9 mouse cellular contexts compared by ENCODE assay signal in genomic region chr2:116979561-116980391, GRCm38 (mm10).
A peak's percentile ranks its signal among the peaks of the same experiment; 100 is the strongest.
DNase-seq lines count a peak whose midpoint lies in the region; ATAC-seq and TF ChIP-seq lines count a peak whose summit lies in the region.
"Had no signal": no experiment of that assay in that cellular context is flagged by ENCODE, and none has a peak within 500 bp of the region (broad histone marks: within the 10 kb centered on the region; RNA-seq: fewer than 3 reads in every experiment).

No protein-coding gene starts in this region.

- DNase-seq in adrenal gland, adult (ENCODE audit: inconsistent age in 2 of 2, low spot score in 1 of 2), result peak; percentile 73 to 91
- no peak for DNase-seq in adrenal gland, postnatal 4 days (ENCODE audit: low spot score in 2 of 2)
- DNase-seq in heart, postnatal 4 days, result peak; percentile 64
- DNase-seq in limb, embryonic 14.5 days (ENCODE audit: low spot score), result peak; percentile 66
- peak; percentile 23 for DNase-seq in ovary, postnatal 10 days (ENCODE audit: low spot score)
- no peak for DNase-seq in cerebellum, postnatal 25 days

- ATAC-seq in limb, embryonic 14.5 days (ENCODE audit: low FRiP score, low read depth), result no peak; the same call in 1 of the 2 replicates

- H3K27me3 ChIP-seq in E14TG2a.4 (ENCODE audit: insufficient read depth, low read length), result no peaks in the 10 kb centered on the region
- no peaks in the 10 kb centered on the region for H3K27me3 ChIP-seq in limb, embryonic 14.5 days (ENCODE audit: control insufficient read depth, insufficient read depth, low read length)

- peak overlapping the region; percentile 17; the same call in 1 of the 2 replicates for H3K4me3 ChIP-seq in E14TG2a.4 (replicated peaks; ENCODE audit: low read length)
- H3K4me3 ChIP-seq in embryonic fibroblast, embryonic 13.5 days (ENCODE audit: insufficient read depth, low read length), result no peak overlapping the region
- no peak overlapping the region for H3K4me3 ChIP-seq in limb, embryonic 14.5 days (replicated peaks; ENCODE audit: low read length)
- H3K4me3 ChIP-seq: erythroblast, embryonic 14.5 days had no signal

- no peak for TF ChIP-seq POLR2A in embryonic fibroblast, embryonic 13.5 days (IDR thresholded peaks at IDR 0.05; ENCODE audit: low read depth, low read length)
- no peak for TF ChIP-seq POLR2A in limb, embryonic 14.5 days (IDR thresholded peaks at IDR 0.05; ENCODE audit: borderline replicate concordance, extremely low read depth, insufficient read depth, insufficient read length)

- 11% methylated on average over 10 of the region's 10 CpGs for WGBS in limb, embryonic 14.5 days

- no peaks in the 10 kb centered on the region for H3K9me3 ChIP-seq in E14TG2a.4 (ENCODE audit: low read length)
- no peaks in the 10 kb centered on the region for H3K9me3 ChIP-seq in limb, embryonic 14.5 days (ENCODE audit: control insufficient read depth, low read length)

- no peak for TF ChIP-seq CTCF in E14TG2a.4 (conservative IDR thresholded peaks at IDR 0.05; ENCODE audit: low read length)
- no peak for TF ChIP-seq CTCF in embryonic fibroblast, embryonic 13.5 days (IDR thresholded peaks at IDR 0.05; ENCODE audit: borderline replicate concordance, insufficient read depth, low read length)

- no peak overlapping the region for H3K4me2 ChIP-seq in limb, embryonic 14.5 days (replicated peaks; ENCODE audit: low read depth, low read length, severe bottlenecking)

- peak overlapping the region; percentile 56 for H3K27ac ChIP-seq in embryonic fibroblast, embryonic 13.5 days (ENCODE audit: insufficient read depth, low read length)
- H3K27ac ChIP-seq in limb, embryonic 14.5 days (replicated peaks; ENCODE audit: low read depth, low read length), result peak overlapping the region; percentile 39; the same call in 1 of the 2 replicates

- peaks cover 71% of the 10 kb centered on the region for H3K4me1 ChIP-seq in E14TG2a.4 (replicated peaks; ENCODE audit: low read depth, low read length)
- peaks cover 15% of the 10 kb centered on the region for H3K4me1 ChIP-seq in embryonic fibroblast, embryonic 13.5 days (ENCODE audit: control insufficient read depth, insufficient read depth, low read length)
- peaks cover 34% of the 10 kb centered on the region for H3K4me1 ChIP-seq in limb, embryonic 14.5 days (ENCODE audit: control insufficient read depth, insufficient read depth, low read length)

- no peaks in the 10 kb centered on the region for H3K36me3 ChIP-seq in E14TG2a.4 (ENCODE audit: insufficient read depth, low read length)
- no peaks in the 10 kb centered on the region for H3K36me3 ChIP-seq in limb, embryonic 14.5 days (ENCODE audit: control insufficient read depth, insufficient read depth, low read length)

- no peak overlapping the region for H3K9ac ChIP-seq in limb, embryonic 14.5 days (ENCODE audit: low read depth, low read length, severe bottlenecking)

Comparison
In these comparisons a context has a peak if more than half of its experiments do, and no peak if none do; other contexts are left out.
1. DNase-seq: peak in adrenal gland, adult (2 of 2), heart, postnatal 4 days (single experiment), limb, embryonic 14.5 days (single experiment) and ovary, postnatal 10 days (single experiment); none in adrenal gland, postnatal 4 days (0 of 2) and cerebellum, postnatal 25 days (0 of 2).